Comparison of ENCODE assay signal across 27 mouse cellular contexts in the genomic region with DNA sequence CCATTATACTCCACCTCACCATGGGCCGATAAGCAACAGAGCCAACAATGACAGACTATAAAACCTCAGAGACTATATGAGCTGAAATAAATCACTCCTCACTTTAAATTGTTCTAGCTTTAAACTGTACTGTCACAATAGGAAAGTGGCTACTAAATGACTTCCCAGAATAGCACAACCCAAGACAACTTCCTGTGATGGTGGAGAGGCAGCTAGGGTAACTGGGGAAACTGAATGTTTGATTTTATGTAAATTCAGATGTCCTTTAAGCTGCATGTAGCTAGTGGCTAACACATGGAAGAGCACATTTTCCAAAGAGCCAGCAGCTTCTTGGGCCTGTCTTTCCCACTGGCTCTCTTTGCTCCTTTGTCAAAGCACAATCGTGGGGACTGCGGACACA.
"Had no signal": no experiment of that assay in that cellular context is flagged by ENCODE, and none has a peak within 500 bp of the region (broad histone marks: within the 10 kb centered on the region; RNA-seq: fewer than 3 reads in every experiment).

No protein-coding gene starts in this region.

- H3K9me3 ChIP-seq: heart, embryonic 10.5 days; heart, embryonic 12.5 days; hindbrain, embryonic 10.5 days; hindbrain, embryonic 12.5 days; intestine, embryonic 15.5 days; kidney, embryonic 15.5 days; liver, embryonic 13.5 days; liver, embryonic 15.5 days had no signal

- H3K4me3 ChIP-seq: gastrocnemius, adult 2 months; heart, embryonic 10.5 days; heart, embryonic 12.5 days; hindbrain, embryonic 10.5 days; hindbrain, embryonic 12.5 days; intestine, embryonic 15.5 days; kidney, embryonic 15.5 days; layer of hippocampus, adult 2 months; left cerebral cortex, adult 2 months; limb, embryonic 12.5 days; liver, embryonic 13.5 days; liver, embryonic 15.5 days had no signal

- H3K27me3 ChIP-seq: heart, embryonic 12.5 days; hindbrain, embryonic 12.5 days; intestine, embryonic 15.5 days; kidney, embryonic 15.5 days; liver, embryonic 13.5 days; liver, embryonic 15.5 days had no signal

- DNase-seq: gastrocnemius, adult 2 months; gastrocnemius, postnatal 10 days; gastrocnemius, postnatal 25 days; heart, adult 18-20 months; heart, postnatal 10 days; heart, postnatal 4 days; kidney, adult 18-20 months; kidney, adult 8-10 months; kidney, postnatal 10 days; kidney, postnatal 25 days; liver; liver, embryonic 13.5 days had no signal

- H3K4me2 ChIP-seq: heart, embryonic 12.5 days; hindbrain, embryonic 12.5 days; hindbrain, embryonic 14.5 days; intestine, embryonic 15.5 days; kidney, embryonic 15.5 days; limb, embryonic 12.5 days; liver, embryonic 11.5 days; liver, embryonic 13.5 days; liver, embryonic 15.5 days had no signal

- ATAC-seq: hindbrain, embryonic 16.5 days; inflammation-experienced regulatory T-cells, adult 6 months; intestine, embryonic 15.5 days; intestine, postnatal 0 days had no signal

- H3K4me1 ChIP-seq: heart, embryonic 10.5 days; hindbrain, embryonic 10.5 days; hindbrain, embryonic 12.5 days; intestine, embryonic 15.5 days; kidney, embryonic 15.5 days; limb, embryonic 12.5 days; liver, embryonic 13.5 days; liver, embryonic 15.5 days had no signal

- H3K9ac ChIP-seq: heart, embryonic 12.5 days; hindbrain, embryonic 12.5 days; hindbrain, embryonic 14.5 days; intestine, embryonic 15.5 days; kidney, embryonic 15.5 days; limb, embryonic 12.5 days; liver, embryonic 13.5 days; liver, embryonic 15.5 days had no signal

- H3K27ac ChIP-seq: gastrocnemius, adult 2 months; heart, embryonic 10.5 days; hindbrain, embryonic 10.5 days; hindbrain, embryonic 12.5 days; hindbrain, embryonic 14.5 days; intestine, embryonic 15.5 days; kidney, embryonic 15.5 days; layer of hippocampus, adult 2 months; left cerebral cortex, adult 2 months; limb, embryonic 12.5 days; liver, embryonic 13.5 days; liver, embryonic 15.5 days had no signal
